Mouse (Mus musculus): ENCODE results near the gene Gm21789. TPM values are rescaled to one million over a fixed set of nuclear protein-coding genes. Genes with fewer than 3 reads are reported as not detected.

Gene Gm21789
- not detected in 2 replicates for polyA plus RNA-seq (2015; fragmentation: Nextera tagmentation; extraction: Ambion mirVana)

DNA sequence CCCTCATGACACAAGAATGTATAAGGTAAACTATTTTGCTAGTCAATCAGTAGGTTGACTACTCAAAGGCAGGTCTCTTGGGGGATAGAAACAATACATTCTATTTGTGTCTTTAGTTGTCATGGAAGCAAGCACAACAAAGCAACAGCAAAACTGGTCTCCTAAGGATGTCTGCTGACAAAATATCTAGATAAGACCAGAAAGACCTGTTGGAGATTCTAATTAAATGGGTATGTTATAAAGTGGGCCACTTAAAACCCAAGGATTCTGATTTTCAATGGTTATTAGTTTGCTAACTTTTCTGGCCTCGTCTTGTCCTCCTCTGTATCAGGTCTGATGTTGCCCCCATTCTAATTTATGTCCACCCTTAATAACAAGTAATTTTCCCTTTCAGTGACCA, at the start of gene Gm21789:
Gene Gm21789 (plus strand): TSS at position 301 of the 400 bp plus-strand sequence.

DNA sequence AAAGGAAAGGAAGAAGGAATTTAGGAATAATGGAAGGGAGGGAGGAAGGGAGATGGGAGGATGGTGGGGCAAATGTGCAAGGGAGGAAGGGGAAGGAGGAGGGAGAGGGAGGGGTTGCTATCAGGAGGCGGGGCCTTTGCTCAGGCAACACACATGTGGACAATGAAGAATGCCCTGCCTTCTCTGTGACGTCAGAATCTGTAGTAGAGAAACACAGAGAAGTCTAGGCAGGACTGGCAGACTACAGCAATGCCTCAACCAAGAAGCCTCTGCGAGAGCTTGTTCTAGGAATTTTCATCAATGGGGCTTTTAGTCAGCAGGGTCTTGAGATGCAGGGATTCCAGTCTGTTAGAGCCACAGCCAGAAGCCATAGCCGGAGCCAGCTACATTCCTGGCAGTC, 47.2 kb upstream of the Gm21789 start, which contains the start of gene Btbd35f30:
Gene Btbd35f30 (plus strand): TSS at position 301 of the 400 bp plus-strand sequence.

DNA sequence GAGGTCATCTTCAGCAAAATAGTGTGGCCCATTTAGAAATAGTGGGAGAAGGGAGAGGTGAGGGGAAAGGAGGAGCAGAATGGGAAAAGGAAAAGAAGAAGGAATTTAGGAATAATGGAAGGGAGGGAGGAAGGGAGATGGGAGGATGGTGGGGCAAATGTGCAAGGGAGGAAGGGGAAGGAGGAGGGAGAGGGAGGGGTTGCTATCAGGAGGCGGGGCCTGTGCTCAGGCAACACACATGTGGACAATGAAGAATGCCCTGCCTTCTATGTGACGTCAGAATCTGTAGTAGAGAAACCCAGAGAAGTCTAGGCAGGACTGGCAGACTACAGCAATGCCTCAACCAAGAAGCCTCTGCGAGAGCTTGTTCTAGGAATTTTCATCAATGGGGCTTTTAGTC, 32.0 kb downstream of the Gm21789 start, which contains the start of gene Btbd35f5:
Gene Btbd35f5 (plus strand): TSS at position 301 of the 400 bp plus-strand sequence.

Other genes starting within 250 kb of the Gm21789 start
- gene Btbd35f21, start 215.7 kb upstream of the Gm21789 start, polyA plus RNA-seq (2015; fragmentation: Nextera tagmentation; extraction: Ambion mirVana) = not detected in 2 replicates
- gene Btbd35f30, start 47.1 kb upstream of the Gm21789 start, polyA plus RNA-seq (2015; fragmentation: Nextera tagmentation; extraction: Ambion mirVana) = not detected in 2 replicates
- gene Btbd35f5, start 32.1 kb downstream of the Gm21789 start, polyA plus RNA-seq (2015; fragmentation: Nextera tagmentation; extraction: Ambion mirVana) = not detected in 2 replicates